Mouse (Mus musculus) liver, postnatal 0 days (tissue): Measurements from ENCODE around the gene Kin.

Source experiments
- CTCF ChIP-seq: sonication (generic); IDR thresholded peaks from 2 replicates; pipeline ENCODE4 v1.5.1; 2016; ENCODE audit warnings: antibody characterized with exemption, low read depth
- EP300 ChIP-seq: IDR thresholded peaks from 2 replicates; pipeline ENCODE4 v1.6.1; 2016; ENCODE audit warnings: antibody characterized with exemption, low read depth, mild to moderate bottlenecking

- TF ChIP-seq CTCF: no peak
- no peak; the same call in 1 of the 2 replicates for TF ChIP-seq EP300
Measured at GRCm38 (mm10) chr2:10133941-10134340, 53.5 kb downstream of the Kin start.
